Mouse (Mus musculus): ENCODE results near the gene Tmem17.

Gene Tmem17

GRCm38 (mm10) chr11:22512038-22513001 is at the start of gene Tmem17:
Gene Tmem17, plus strand, starts transcription at chr11:22512088.
- peak; percentile 94 for ATAC-seq (ENCODE audit: low TSS enrichment)

GRCm38 (mm10) chr11:22479836-22480619 is 31.9 kb upstream of the Tmem17 start:
- ATAC-seq (ENCODE audit: low TSS enrichment) = no peak

GRCm38 (mm10) chr11:22481639-22482361 is 30.1 kb upstream of the Tmem17 start:
- ATAC-seq (ENCODE audit: low TSS enrichment) = no peak

- peak; percentile 38; the same call in 1 of the 2 replicates for ATAC-seq (ENCODE audit: low TSS enrichment)
Observed at GRCm38 (mm10) chr11:22482362-22482760, 29.5 kb upstream of the Tmem17 start.

GRCm38 (mm10) chr11:22493694-22494319 is 18.1 kb upstream of the Tmem17 start:
- ATAC-seq (ENCODE audit: low TSS enrichment) = no peak

GRCm38 (mm10) chr11:22494941-22495340 is 16.9 kb upstream of the Tmem17 start:
- no peak for ATAC-seq (ENCODE audit: low TSS enrichment)

GRCm38 (mm10) chr11:22499396-22499795 is 12.5 kb upstream of the Tmem17 start:
- ATAC-seq (ENCODE audit: low TSS enrichment) = peak; percentile 99

- peak; percentile 27 for ATAC-seq (ENCODE audit: low TSS enrichment)
Observed at GRCm38 (mm10) chr11:22499886-22500285, 12.0 kb upstream of the Tmem17 start.

GRCm38 (mm10) chr11:22500771-22501566 is 10.9 kb upstream of the Tmem17 start:
- no peak for ATAC-seq (ENCODE audit: low TSS enrichment)

- ATAC-seq (ENCODE audit: low TSS enrichment) = no peak; the same call in 1 of the 2 replicates
Observed at GRCm38 (mm10) chr11:22513075-22513474, 1.2 kb downstream of the Tmem17 start.

GRCm38 (mm10) chr11:22515061-22515460 is 3.2 kb downstream of the Tmem17 start:
- ATAC-seq (ENCODE audit: low TSS enrichment) = no peak

GRCm38 (mm10) chr11:22518445-22518844 is 6.6 kb downstream of the Tmem17 start:
- ATAC-seq (ENCODE audit: low TSS enrichment) = no peak

GRCm38 (mm10) chr11:22520251-22520650 is 8.4 kb downstream of the Tmem17 start:
- ATAC-seq (ENCODE audit: low TSS enrichment) = no peak

- ATAC-seq (ENCODE audit: low TSS enrichment) = no peak
Observed at GRCm38 (mm10) chr11:22524606-22525005, 12.7 kb downstream of the Tmem17 start.

GRCm38 (mm10) chr11:22540600-22540999 is 28.7 kb downstream of the Tmem17 start:
- ATAC-seq (ENCODE audit: low TSS enrichment) = peak; percentile 13; the same call in 1 of the 2 replicates

- no peak for ATAC-seq (ENCODE audit: low TSS enrichment)
Observed at GRCm38 (mm10) chr11:22560061-22560460, 48.2 kb downstream of the Tmem17 start.

- ATAC-seq (ENCODE audit: low TSS enrichment) = peak; percentile 98
Observed at GRCm38 (mm10) chr11:22560503-22561328, 48.8 kb downstream of the Tmem17 start.

GRCm38 (mm10) chr11:22561329-22561592 is 49.4 kb downstream of the Tmem17 start:
- ATAC-seq (ENCODE audit: low TSS enrichment) = no peak; the same call in 1 of the 2 replicates

- no peak for ATAC-seq (ENCODE audit: low TSS enrichment)
Observed at GRCm38 (mm10) chr11:22563706-22564105, 51.8 kb downstream of the Tmem17 start.

GRCm38 (mm10) chr11:22564676-22565075 is 52.8 kb downstream of the Tmem17 start:
- no peak for ATAC-seq (ENCODE audit: low TSS enrichment)
